Mouse (Mus musculus) thymus, postnatal 36 days (tissue): Measurements from ENCODE around the gene Camk1d.
A peak's percentile ranks its signal among the peaks of the same experiment; 100 is the strongest.

Source experiments
- DNase-seq, 2 experiments: peaks; one replicate each; pipeline ENCODE4 v3.0.0; 2022; ENCODE audit warnings: mixed read lengths in 2 of 2

The Camk1d gene

DNA sequence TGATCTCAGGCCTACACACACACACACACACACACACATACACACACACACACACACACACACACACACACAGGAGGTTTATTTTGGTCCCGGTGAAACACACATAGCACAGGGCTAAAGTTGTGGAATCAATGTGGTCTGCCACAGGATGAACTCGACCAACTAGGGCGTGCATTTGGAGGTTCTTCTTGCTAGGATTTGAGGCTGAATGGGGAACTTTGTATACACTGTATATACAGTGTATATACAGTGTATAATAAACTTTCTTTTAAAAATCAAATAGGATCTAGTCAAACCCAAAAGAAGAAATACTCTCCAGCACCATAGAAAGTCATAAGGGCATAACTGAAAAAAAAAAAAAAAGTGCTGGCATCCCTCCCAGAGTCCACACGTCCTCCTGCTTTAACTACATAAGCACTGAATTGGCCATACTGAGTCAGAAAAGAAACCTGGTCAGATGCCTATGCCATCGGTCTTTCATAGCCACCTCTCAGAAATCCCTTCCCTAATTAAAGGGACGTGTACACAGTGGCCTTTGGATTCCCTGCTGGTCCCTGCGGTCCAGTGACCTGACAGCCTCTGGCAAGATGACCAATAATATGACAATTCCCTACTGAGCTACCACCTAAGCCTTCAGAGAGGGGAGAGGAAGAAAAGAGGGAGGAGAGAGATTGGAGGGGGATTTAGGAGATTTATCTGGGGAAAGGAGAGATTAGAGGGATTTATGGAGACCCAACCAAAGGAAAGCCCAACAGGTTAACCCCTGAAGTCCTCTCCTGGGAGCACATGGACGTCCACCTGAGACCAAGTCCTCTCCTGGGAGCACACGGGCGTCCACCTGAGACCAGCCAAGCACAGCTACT is 6.2 kb downstream of the Camk1d start:
- no peak for DNase-seq

DNA sequence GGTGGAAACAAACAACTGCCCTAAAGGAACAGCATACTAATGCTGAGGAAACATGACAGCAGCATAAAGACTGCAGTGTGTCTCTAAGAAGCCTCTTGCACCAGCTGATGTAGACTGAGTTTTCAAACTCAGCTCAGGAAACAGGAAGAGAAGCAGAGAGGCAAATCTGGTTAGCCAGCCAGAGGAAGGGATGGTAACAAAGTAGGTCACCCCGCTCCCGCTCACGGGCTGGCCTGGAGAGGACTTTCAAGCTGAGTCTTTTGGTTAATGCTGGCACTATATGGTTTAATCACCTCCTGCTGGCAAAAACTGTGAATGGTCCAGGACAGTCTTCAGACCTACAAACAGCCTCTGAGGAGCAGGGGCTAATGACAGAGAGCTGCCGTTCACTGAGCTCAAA is 7.7 kb downstream of the Camk1d start:
- peak; percentile 59 to 66 for DNase-seq

DNA sequence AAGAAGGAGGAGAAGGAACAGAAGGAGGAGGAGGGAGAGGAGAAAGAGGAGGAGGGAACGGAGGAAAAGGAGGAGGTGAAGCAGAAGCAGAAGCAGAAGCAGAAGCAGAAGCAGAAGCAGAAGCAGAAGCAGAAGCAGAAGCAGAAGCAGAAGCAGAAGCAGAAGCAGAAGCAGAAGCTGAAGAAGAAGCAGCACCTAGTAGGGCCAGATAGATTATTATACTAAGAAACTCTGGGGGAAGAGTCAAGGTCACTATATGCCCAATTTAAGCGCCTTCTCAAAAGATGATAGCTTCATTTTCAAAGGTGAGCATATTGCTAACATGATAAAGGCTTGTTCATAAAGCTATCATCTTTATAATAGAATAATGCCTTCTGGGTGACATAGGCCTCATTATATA is 11.9 kb downstream of the Camk1d start:
- no peak for DNase-seq

DNA sequence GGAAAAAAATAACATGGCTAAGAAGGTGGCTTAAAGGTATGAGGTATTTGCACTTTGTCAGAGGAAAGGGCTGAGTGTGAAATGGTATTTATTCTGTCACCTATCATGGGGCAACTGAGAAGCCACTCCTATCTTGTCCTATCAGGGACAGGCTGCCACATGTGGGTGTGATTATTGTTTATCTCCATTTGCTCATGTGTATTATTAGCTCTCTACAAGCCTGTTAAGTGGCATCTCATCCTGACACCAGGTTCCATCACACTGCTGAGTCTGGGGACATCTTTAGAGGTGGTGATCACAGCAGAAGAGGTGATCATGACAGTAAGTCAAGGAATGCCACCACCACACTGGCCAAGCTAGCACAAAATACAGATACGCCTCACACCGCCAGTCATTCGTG is 13.4 kb downstream of the Camk1d start:
- DNase-seq, result no peak

DNA sequence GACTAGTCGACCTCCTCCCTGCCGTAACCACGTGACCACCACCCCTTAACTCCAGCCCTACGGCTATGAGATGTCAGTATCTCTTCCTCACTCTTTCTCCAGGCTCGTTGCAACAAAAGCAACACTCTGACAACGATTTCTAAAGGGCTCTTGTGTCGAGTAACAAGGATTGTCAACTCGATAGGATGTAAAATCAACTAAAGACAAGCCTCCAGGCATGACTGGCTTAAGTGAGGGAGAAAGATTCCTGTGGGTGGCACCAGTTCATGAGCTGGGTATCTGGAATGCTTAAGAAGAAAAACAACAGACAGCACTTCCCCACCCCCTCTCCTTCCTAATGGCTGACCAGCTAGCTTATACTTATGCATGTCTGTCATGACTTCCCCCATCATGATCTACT is 15.9 kb downstream of the Camk1d start:
- DNase-seq, result no peak

DNA sequence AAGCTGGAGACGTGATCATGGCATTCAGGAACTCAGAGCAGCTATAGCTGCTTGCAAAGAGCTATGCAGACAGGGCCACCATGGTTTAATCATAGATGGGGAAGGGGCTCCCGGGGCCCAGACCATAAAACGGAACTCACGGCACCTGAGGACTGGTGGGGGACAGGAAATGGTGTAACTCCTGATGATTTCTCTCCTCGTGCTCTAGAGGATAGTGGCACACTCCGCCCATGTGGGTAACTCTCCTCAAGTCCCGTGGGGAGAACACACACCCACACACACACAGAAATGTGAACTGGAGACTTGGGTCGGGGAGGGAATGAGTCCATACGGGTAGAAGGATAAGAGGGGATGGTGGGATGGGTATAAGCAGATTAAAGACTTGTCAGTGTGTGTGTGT is 20.2 kb downstream of the Camk1d start:
- DNase-seq, result no peak

DNA sequence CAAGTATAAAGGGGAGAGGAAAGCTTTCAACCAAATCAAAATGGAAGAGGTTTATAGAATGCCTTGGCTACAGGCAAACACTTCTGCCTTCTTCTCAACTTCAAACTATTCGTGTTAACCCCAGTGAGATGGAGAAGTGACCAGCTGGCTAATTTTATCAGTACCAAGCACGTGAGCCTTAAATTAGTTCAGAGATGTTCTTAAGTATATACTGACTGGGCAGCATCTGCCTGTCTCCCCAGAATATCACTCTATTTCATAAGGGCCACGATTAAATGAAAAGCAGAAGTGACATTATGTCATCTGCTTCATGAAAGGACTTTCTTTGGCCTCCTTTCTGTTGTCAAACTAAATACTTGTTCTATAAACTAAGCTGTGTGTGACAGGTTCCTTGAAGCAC is 22.6 kb downstream of the Camk1d start:
- DNase-seq, result no peak

DNA sequence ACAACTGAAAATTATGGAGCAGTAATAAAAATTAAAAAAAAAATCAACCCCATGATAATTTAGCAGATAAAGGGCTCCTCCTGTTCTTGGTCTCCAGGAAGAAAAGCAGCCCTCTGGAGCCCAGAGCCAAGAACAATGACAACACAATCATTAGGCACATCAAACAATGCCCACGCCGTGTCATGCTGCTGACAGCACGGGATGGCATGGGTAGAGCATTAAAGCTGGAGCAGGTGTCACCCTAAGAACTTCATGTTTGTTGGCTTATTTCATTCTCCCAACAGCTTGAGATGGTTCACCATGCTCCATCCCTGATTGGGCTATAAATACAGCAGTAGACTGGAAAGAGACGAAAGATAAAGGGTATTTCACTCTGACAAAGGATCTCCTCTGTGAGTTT is 30.9 kb downstream of the Camk1d start:
- no peak for DNase-seq

DNA sequence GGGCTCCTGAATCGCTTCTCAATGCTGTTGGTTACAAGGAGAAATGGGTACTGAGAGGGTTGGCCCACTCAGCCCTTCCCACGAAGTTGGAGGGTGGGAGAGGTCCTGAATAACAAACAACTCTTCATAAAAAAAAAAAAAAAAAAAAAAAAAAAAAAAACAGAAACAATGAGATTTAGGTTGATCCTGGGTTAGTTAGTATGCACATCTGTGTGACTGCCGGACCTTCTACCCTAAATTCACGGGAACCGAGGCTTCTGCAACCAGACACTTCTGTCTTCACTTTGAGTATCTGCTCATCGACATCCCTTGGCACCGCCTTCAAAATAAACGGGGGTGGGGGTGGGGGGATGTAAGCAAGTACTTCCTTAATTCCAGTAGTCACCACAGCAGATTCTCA is 32.4 kb downstream of the Camk1d start:
- no peak for DNase-seq

DNA sequence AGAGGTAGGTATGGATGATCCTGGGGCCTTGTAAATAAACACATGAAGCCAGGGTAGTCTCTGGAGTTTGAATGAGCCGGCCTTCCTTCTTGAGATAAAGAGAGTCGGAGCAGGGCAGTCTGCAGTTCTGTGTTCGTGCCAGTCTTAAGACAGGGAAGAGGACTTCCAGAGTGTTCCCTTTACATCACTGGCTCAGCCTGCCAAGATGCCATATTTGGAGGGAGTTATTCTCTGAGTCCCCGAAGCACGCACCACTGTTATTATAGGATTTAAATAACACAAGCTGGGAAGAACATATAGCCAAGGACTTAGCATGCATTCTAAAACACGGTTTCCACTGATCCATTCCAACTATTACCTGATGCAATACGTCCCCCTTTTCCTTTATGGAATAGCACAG is 33.0 kb downstream of the Camk1d start:
- DNase-seq, result no peak

DNA sequence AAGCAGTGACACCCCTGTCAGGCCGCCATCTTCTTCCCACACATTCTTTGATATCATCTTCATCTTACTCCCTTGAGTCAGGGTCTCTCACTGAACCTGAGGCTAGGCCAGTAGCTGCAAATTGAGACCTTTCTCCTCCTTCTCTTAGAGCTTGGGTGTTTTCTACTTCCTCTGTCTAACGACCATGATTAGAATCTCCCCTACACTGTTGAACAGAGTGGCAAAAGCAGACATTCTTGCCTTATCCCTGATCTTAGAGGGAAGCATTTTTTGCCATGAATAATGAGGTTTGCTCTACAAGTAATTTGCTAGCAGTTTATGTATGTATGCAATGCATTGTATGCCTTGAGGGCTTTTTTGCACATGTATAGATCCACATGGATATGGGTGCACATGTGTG is 35.3 kb downstream of the Camk1d start:
- no peak for DNase-seq

DNA sequence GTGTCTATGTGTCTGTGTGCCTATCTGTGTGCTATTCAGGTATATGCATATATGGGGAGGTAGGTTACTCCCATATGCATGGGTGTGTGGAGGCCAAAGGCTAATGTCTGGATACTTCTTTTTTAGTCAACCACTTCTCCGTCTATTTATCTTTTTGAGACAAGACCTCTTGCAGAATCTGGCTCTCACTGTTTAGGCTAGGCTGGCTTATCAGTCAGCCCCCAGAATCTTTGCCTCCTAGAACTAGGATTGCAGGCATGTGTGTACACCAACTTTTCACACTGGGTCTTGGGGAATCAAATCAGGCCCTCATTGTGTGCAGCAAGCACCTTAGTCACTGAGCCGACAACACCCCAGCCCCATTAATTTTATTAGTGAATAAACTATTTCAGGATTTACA is 36.8 kb downstream of the Camk1d start:
- DNase-seq, result no peak

DNA sequence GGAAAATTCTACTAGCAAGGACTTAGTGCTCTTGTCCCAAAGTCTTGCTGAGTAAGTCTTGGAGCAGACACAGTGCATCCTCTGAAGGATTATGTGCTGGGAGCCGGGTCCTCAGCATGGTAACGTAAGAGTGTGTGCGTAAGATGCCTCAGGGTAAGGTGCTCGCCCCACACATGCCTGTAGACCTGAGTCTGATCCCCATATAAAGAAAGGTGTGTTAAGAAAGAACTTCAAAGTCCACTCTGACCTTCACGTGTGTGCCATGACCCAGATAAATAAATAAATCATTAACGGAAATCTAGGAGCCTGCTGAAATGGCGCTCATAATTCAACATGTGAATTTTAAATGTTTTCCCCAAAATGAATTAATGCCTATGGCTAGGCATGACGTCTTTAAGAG is 37.5 kb downstream of the Camk1d start:
- no peak for DNase-seq

DNA sequence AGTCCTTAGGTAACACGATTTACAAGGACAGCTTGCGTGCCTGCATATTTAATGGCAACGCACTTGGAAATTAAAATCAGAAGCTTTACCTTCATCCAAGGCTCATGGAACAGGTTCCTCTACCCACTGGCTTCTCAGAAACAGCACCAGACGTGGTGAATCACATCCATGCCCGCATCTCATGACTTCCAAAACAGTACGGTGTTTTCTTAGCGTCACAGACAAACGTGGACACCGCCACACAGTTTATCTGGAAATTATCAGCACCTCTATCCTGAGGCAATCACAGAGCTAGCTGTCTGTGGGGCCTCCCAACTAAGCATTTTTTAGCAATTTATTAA is 38.2 kb downstream of the Camk1d start:
- DNase-seq, result no peak

DNA sequence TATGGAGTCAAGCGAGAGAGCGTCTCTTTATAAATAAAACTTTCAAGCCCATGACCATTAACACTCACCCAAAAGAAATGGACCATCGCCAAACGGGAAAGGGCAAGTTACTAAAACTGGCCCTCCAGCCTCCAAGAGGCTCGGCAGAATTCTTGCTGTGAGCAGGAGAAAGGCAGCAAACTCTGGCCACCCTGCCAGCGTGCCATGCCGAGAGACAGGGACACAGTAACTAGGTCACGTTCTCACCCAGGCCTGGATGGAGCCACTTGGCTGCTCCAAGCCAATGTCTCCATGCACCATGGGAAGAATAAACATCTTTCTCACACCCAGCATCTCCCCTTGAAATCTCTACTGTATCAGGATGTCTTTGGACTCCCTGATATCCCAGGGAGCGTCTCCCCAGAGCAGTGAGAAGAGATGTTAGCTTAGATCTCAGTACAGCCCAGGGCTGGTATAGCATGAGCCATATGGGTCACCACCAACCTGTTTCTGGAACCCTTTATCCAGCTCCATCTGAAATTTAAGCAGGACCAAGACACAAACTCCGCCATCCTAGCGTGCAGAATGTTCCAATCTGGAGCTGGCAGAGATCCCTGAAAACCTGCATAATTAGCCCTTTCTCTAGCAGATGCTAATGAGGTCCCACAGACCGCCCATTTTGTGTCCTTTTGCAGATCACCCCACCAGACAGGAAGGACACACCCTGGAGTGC is 38.7 kb downstream of the Camk1d start:
- DNase-seq, result no peak

DNA sequence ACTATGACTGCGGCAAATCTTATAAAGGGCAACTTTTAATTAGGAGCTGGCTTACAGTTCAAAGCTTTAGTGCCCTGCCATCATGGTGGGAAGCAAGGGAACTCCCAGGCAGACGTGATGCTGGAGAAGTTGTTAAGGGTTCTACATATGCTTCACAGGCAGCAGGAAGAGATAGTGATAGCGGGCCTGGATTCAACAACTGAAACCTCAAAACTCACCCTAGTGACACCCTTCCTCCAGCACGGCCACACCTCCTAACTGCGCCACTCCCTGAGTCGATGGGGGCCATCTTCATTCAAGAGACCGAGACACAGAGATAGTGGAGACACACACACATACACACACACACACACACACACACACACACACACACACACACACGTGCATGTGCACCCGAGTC is 39.8 kb downstream of the Camk1d start:
- no peak for DNase-seq

DNA sequence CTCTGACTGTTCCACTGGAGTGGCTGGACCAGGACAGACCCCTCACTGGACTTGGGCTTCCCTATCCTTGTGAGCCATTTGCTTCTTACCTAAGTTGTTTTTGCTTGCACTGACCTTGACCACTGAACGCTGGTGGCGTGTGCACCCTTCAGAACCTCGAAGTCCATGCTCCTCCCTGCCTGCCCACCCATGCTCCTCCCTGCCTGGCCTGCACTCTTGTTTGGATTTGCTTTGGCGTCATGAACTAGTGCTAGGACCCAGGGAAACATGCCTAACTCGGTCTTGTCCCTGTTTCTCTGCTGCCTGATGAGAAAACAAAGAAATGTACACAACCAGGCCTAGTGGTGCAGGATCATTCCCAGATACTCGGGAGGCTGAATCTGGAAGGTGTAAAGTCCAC is 40.5 kb downstream of the Camk1d start:
- no peak for DNase-seq

DNA sequence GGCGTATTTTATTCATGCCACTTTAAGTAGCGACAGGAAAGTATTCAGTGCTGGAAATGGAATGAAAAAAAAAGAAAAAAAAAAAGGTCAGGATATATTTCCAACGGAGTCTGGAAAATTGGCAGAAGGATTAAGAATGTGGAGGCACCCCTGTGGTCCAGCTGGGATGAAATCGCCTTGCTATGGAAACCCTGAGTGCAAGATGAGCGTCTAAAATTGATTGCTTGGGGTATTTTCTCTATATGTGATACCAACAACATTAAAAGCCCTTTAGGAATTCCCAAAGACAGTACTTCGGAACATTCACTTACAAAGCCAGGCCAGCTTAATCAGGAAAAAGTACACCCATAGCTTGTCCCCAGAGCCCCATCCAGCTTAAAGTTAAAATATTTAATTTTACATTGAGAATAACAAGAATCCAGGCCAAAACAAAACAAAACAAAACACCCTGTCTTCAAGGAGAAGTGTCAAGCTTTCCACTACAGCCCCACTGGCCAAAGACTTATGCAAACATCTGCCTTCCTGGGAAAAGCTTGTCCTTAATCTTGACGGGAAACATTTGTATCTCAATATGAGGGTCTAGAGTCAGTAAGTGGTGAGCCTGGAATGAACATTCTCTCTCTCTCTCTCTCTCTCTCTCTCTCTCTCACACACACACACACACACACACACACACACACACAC is 41.3 kb downstream of the Camk1d start:
- DNase-seq, result no peak

DNA sequence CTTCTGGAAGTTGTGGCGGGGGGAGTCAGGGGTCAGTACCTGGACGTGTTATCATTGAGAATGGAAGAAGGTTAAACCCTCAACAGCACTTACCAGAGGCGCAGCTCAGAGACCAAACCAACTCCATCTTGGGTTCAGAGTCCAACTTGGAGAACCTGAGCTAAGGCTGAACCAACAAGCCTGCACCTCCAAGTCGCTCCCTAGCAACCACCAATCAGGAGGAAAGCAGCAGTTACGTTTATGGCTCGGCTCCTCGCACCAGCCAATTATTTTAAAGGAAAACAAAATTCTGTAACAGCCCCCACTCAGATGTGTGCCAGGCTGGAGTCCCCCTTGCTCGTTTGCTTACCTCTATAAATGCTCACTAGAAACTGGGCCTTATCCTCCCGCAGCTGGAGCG is 44.2 kb downstream of the Camk1d start:
- no peak for DNase-seq

DNA sequence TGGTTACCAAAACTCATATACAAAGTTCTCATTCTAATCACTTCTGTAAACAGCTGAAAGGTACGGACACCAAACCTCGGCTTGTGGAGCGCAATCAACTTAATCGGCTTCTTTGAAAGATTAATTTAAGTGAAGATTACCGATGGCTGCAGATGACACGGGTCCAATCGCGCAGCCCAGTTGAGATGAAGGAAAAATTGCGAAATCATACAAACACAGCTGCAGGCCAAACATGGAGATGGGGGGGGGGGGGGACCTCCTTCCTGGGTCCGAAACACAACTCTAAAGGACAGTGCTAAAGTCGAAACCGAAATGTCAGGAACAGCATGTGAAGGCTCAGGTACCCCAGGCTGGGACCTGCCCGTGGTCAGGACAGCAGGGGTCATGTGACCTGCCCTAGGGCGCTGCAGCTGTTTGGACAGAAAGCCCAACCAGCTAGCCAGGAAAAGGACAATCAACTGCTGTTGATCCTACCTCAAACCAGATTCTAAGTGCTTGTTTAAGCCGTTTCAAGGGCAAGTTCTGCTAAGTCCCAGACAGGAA is 44.7 kb downstream of the Camk1d start:
- DNase-seq, result no peak

DNA sequence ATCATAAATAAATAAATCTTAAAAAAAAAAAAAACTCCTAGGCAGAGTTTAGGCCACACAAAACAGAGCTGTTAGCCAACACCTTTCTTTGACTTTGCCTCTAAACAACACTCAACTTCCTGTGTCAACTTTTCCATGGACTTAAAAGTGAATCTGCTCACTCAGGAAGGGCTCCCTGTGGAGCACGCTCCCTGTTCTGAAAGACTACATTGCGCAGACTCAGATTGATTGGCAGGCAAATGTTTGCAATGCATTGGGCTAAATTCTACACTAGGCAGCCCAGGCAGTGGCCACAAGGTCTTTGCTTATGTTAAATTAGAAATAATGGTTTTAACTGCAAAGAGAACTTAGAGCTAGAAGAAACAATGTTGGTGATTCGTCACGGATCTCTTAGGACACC is 45.4 kb downstream of the Camk1d start:
- DNase-seq, result no peak

DNA sequence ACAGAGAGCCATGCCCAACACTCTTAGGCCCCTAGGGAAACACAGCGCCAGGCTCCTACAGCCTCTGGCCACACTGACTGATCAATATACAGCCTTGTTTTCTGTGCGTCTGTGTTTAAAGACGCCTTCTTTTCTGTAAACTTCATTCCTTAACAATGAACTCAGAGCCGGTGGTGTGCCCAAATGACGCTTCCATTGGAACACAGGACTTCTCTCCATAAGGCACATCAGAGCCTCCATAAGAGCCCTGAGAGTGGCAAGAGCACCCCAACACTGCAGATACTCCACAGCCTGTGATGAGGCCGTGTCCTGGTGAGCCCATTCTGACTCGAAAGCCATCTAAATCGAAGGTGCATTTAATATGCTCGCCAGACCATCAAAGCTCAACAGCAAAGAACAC is 50.8 kb downstream of the Camk1d start:
- no peak for DNase-seq

DNA sequence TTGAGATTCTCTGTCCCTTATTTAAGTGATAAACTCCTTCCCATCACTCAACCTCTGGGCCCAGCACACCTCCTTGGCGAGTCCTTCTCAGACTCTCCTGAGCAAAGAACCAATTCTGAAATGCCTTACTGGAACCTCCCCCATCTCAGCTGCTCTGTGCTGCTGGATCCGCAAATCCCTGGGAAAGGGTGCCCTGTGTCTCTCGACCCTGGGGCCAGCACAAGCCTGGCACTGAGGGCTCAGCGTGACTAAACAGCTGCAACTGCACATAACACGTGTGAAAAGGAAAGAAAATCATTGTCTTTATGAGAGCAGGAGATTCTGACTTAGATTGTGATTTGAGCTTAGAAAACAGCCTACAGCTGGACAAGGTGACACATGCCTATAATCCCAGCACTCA is 52.4 kb downstream of the Camk1d start:
- no peak for DNase-seq

DNA sequence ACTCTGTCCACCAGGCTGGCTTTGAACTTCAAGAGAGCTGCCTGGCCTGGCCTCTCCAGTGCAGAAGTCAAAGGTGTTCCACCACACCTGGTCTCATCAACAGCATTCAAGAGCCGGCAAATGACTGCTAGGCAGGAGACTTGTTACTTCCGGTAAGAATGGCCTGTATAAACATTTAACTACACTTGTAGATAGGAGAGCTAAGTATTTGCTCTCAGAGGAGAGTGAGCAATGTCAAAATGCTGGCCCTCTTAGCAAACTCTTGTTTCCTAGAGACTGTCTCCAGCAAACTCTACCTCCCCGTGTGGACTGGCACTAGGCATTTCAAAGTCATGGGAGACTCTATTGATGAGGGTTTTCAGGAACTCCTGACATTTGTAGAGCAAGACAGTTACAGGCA is 56.3 kb downstream of the Camk1d start:
- DNase-seq, result no peak
